Mouse (Mus musculus) midbrain, embryonic 13.5 days (tissue): Measurements from ENCODE around the gene Sf3a2. TPM values are rescaled to one million over a fixed set of nuclear protein-coding genes. Genes with fewer than 3 reads are reported as not detected.
"Not testable (repeated sequence)": the region's sequence is repeated elsewhere in the genome, so short reads cannot be mapped to it uniquely, and the experiment has no call there.

Experiments
- ATAC-seq: fragments of 200-750 bp; cut with Nextera tagmentation; 2 replicates; pipeline ENCODE4 v1.8.0; 2017; ENCODE audit warnings: mild to moderate bottlenecking, moderate TSS enrichment, moderate library complexity
- H3K27ac ChIP-seq: fragments of 300-500 bp; sonication (generic); 2 replicates; pipeline ENCODE4 v1.5.1; 2015; ENCODE audit warnings: inconsistent platforms, mild to moderate bottlenecking, moderate library complexity
- H3K27me3 ChIP-seq: fragments of 300-500 bp; sonication (generic); 2 replicates; pipeline ENCODE4 v1.6.1; 2015; ENCODE audit warnings: mild to moderate bottlenecking, inconsistent platforms
- H3K36me3 ChIP-seq: fragments of 300-500 bp; sonication (generic); 2 replicates; pipeline ENCODE4 v1.6.1; 2015; ENCODE audit warnings: mild to moderate bottlenecking, inconsistent platforms
- H3K4me1 ChIP-seq: fragments of 300-500 bp; sonication (generic); replicated peaks from 2 replicates; pipeline ENCODE4 v1.6.1; 2015; ENCODE audit warnings: inconsistent platforms
- H3K4me2 ChIP-seq: fragments of 300-500 bp; sonication (generic); replicated peaks from 2 replicates; pipeline ENCODE4 v1.6.1; 2015; ENCODE audit warnings: moderate library complexity, mild to moderate bottlenecking, inconsistent platforms
- H3K4me3 ChIP-seq: fragments of 300-500 bp; sonication (generic); replicated peaks from 2 replicates; pipeline ENCODE4 v1.5.1; 2015; ENCODE audit warnings: mild to moderate bottlenecking, inconsistent platforms
- H3K9ac ChIP-seq: fragments of 300-500 bp; sonication (generic); replicated peaks from 2 replicates; pipeline ENCODE4 v1.6.1; 2015; ENCODE audit warnings: mild to moderate bottlenecking, inconsistent platforms
- H3K9me3 ChIP-seq: fragments of 300-500 bp; sonication (generic); 2 replicates; pipeline ENCODE4 v1.6.1; 2016; ENCODE audit warnings: mild to moderate bottlenecking, inconsistent platforms
- WGBS: fragments of 180-500 bp; shearing (Covaris S2); methylation state at CpG from one replicate; pipeline ENCODE4 v1.1.7; 2015; 5-methylcytosine and 5-hydroxymethylcytosine counted together
- polyA plus RNA-seq: library from polyadenylated mRNA; unstranded; fragments of >200 nt; fragmentation: Nextera tagmentation; extraction: Ambion mirVana; gene quantifications from 2 replicates; pipeline ENCODE4 v1.2.1, GENCODE M21; 2015

Gene Sf3a2
- polyA plus RNA-seq, 1 experiment from 2014 or later: 64.1 TPM

DNA sequence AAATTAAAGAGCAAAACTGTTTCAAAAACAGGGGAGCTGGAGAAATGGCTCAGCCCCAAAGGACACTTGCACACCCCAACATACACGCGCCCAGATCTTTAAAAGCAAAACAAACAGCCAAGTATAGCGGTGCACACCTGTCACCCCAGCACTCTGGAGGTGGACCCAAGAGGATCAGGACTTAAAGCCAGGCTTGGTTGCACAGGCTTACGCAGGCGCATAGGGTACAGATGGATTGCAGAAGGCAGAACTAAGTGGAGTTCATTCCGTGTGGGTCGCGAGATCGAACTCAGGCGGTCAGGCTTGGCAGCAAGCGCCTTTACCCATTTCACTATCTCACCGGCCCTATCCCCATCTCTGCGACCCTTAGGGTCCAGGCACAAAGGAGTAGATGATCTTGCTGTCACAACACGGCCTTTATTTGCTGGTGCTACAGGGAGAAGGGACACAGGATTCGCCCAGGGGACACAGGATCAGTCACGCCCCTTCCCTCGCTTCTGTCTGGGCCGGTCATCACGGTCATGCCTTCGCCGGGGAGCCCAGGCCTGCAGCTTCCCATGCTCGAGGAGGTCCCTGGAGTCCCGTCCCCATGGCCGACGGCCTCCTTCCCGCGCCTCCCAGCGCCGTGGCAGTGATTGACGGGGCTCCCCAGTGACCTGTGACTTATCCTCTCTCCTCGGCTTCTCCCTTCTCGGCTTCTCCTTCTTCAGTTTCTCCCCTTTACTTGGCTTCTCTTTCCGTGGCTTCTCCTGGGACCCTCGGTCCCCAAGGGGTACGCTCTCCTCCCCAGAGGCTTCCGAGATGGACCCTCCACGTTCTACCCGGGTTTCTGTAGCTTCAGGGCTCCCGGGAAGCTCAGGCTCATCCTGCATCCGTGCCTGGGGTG, 10.3 kb downstream of the Sf3a2 start:
- WGBS: 13% methylated on average over 40 of the region's 40 CpGs
- no peaks in the 10 kb centered on the region for H3K9me3 ChIP-seq
- peak overlapping the region; percentile 48 for H3K9ac ChIP-seq
- H3K36me3 ChIP-seq: peaks cover 21% of the 10 kb centered on the region
- peaks cover 45% of the 10 kb centered on the region for H3K4me1 ChIP-seq
- H3K4me2 ChIP-seq: peak overlapping the region; percentile 84
- no peak overlapping the region for H3K27ac ChIP-seq
- H3K4me3 ChIP-seq: peak overlapping the region; percentile 19
- ATAC-seq: no peak
- H3K27me3 ChIP-seq: peaks cover 61% of the 10 kb centered on the region

DNA sequence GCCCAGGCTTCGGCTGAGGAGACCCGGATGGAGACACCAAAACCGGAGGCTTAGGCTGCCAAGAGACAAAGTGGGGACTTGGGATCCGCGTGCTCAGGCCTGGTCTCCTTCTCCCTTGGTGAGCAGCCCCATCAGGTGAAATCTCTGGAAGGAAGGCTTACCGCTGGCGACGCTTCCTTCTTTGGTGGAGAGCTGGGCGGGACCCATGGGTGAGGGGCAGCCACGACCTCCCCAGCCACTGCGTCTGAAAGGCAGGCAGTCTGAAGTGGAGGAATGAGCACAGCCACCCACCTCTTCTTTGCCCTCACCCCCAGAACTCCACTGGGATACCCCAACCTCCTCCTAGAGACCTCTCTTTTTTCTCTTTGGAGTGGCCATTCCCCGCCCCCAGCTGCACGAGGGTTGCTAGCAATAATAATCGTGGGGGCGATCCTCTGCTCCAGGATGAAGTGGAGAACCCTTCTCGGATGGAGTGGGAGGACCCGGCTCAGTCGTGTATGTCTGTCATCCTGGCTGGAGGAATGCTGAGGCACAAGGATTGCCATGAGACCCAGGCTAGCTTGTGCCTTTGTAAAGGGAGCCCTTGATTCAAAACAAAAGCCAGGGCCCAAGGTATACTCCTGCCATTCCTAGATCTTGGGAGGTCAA, 11.1 kb downstream of the Sf3a2 start:
- WGBS: 10% methylated on average over 18 of the region's 18 CpGs
- Histone ChIP-seq H3K4me1 (peaks cover 45% of the 10 kb centered on the region), H3K9me3 (no peaks in the 10 kb centered on the region), H3K27ac (no peak overlapping the region), H3K4me3 (peak overlapping the region; percentile 19), H3K4me2 (peak overlapping the region; percentile 38), H3K9ac (peak overlapping the region; percentile 48), H3K27me3 (peaks cover 61% of the 10 kb centered on the region), H3K36me3 (peaks cover 14% of the 10 kb centered on the region)
- ATAC-seq: no peak

DNA sequence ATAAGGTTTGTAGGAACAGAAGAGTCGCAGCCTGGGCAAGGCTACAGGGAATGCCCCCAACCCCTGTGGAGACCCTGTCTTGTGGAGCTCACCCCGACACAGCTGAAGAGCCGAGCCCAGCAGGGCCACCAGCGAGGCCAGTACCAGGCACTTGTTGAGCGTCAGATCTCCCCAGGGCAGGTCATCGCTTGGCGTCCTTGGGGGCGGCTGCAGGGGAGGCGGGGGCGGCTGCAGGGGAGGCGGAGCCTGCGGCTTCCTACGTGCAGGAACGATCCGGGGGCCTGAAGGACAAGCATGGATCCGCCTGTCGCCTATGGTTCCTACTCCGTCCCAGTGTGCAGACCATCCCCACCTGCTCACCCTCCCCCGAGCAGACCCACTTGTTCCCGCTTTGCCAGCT, 12.1 kb downstream of the Sf3a2 start:
- ATAC-seq: no peak
- Histone ChIP-seq H3K4me1 (peaks cover 45% of the 10 kb centered on the region), H3K4me2 (0 out of 2 replicates have a peak overlapping the region, but pooled peaks have one; percentile 12), H3K27me3 (peaks cover 52% of the 10 kb centered on the region), H3K4me3 (no peak overlapping the region), H3K9me3 (no peaks in the 10 kb centered on the region), H3K27ac (no peak overlapping the region), H3K9ac (peak overlapping the region; percentile 28; the same call in 1 of the 2 replicates), H3K36me3 (peaks cover 4% of the 10 kb centered on the region)
- WGBS: 7% methylated on average over 20 of the region's 20 CpGs

DNA sequence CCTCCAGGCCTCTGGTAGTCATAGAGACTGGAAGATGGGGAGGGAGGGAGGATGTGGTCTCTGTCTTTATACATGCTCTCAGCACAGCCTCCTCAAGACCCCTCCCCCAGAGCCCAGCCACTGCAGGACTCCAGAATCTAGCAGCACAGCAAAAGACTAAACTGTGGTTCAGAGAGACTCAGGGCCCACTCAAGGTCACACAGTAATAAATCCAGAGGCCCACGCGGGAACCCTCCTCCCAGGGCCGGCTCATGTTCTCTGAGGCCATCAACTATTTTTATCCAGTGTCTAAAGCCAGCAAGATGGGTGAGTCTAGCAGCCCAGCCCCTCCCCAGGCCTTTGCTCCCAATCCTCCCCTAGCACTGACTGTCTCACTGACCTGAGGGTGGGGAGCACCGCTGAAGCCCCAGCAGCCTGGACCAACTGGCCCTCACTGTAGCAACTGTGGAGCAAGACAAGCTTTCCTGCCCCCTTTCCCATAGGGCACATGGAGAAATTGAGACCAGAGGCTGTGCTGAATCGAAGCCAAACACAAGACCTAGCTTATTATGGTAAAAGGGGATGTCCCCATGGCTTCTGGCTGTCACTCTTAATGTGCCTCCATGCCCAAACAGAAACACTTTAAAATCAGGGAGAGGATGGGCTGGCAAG, 14.5 kb downstream of the Sf3a2 start:
- H3K36me3 ChIP-seq: no peaks in the 10 kb centered on the region
- no peak overlapping the region for H3K4me3 ChIP-seq
- H3K4me1 ChIP-seq: peaks cover 25% of the 10 kb centered on the region
- H3K4me2 ChIP-seq: no peak overlapping the region
- H3K9me3 ChIP-seq: no peaks in the 10 kb centered on the region
- H3K27me3 ChIP-seq: peaks cover 38% of the 10 kb centered on the region
- 72% methylated on average over 5 of the region's 5 CpGs for WGBS
- no peak overlapping the region for H3K27ac ChIP-seq
- ATAC-seq: no peak
- no peak overlapping the region for H3K9ac ChIP-seq

DNA sequence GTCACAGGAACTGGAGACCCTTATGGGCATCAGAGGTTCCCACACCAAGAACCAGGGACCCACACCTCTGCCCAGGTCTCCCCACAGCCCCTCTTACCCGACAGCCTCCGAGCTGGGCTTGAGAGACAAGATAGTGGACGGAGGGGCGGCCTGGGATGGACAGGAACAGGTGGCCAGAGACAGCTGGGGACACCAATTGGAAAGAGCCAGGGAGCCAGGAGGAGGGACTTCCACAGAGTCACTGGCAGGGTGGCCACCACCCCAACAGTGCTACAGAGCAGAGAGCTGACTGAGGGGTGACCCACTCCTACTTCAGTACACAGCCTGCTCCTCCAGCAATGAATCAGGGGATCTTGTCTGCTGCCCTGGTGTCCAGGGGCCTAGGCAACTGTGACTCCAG, 15.4 kb downstream of the Sf3a2 start, which contains the start of gene Jsrp1:
Gene Jsrp1 (minus strand): TSS at position 133 of the 400 bp plus-strand sequence.
- Histone ChIP-seq H3K9me3 (no peaks in the 10 kb centered on the region), H3K4me2 (no peak within 1 kb of the TSS), H3K27ac (no peak within 1 kb of the TSS), H3K4me3 (no peak within 1 kb of the TSS), H3K9ac (no peak within 1 kb of the TSS), H3K4me1 (peaks cover 17% of the 10 kb centered on the region), H3K27me3 (peaks cover 34% of the 10 kb centered on the region), H3K36me3 (no peaks in the 10 kb centered on the region)
- WGBS: 78% methylated on average over 4 of the region's 4 CpGs
- no peak for ATAC-seq

DNA sequence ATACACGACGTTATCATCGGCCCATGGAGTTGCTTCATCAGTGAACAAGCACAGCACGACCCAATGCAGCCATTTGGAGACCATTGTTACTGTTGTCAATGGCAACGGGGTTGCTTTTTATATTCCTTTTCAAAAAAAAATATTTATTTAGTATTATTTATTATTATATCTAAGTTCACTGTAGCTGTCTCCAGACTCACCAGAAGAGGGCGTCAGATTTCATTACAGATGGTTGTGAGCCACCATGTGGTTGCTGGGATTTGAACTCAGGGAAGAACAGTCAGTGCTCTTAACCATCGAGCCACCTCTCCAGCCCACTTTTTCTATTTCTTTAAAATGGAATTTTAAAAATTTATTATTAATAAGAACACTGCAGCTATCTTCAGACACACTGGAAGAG, 16.8 kb downstream of the Sf3a2 start:
- H3K36me3 ChIP-seq: no peaks in the 10 kb centered on the region
- no peak for ATAC-seq

DNA sequence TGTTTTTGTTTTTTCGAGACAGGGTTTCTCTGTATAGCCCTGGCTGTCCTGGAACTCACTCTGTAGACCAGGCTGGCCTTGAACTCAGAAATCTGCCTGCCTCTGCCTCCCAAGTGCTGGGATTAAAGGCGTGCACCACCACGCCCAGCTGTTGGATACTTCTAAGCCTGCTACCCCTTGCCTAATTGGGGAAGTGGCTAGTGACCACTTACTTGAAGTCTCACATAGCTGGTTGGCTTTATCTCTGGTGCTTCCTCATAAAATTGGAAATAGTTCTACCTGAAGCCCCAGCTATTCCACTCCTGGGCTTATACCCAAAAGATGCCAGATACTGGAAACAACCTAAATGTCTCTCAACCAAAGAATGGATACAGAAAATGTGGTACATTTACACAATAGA, 18.3 kb downstream of the Sf3a2 start:
- not testable (repeated sequence) for ATAC-seq, H3K27ac ChIP-seq, H3K27me3 ChIP-seq, H3K4me2 ChIP-seq, H3K9ac ChIP-seq, H3K9me3 ChIP-seq, H3K4me1 ChIP-seq, H3K36me3 ChIP-seq, H3K4me3 ChIP-seq
- 87% methylated on average over 3 of the region's 3 CpGs for WGBS

More for the DNA sequence above, 16.8 kb downstream of the Sf3a2 start:
- Histone ChIP-seq H3K9ac (no peak overlapping the region), H3K4me3 (no peak overlapping the region), H3K27ac (no peak overlapping the region), H3K4me1 (peaks cover 7% of the 10 kb centered on the region), H3K4me2 (no peak overlapping the region), H3K9me3 (no peaks in the 10 kb centered on the region), H3K27me3 (peaks cover 20% of the 10 kb centered on the region)
- 72% methylated on average over 7 of the region's 7 CpGs for WGBS

DNA sequence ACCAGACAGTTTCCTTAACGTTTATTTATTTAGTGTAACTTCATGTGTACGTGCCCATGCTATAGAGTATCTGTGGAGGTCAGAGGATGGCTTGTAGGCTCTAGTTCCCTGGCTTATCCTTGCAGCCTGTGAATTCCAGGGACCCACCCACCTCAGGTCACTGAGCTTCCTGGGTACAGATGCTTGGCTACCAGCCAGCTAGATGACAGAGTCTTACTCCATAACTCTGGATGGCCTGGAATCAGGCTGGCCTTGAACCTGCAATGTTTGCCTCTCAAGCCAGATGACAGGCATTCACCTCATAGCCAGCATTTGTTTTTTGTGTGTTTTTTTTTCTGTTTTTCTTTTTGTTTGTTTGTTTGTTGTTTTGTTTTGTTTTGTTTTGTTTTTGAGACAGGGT, 19.2 kb downstream of the Sf3a2 start:
- Histone ChIP-seq H3K4me1 (no peaks in the 10 kb centered on the region), H3K27me3 (peaks cover 5% of the 10 kb centered on the region; the same call in 1 of the 2 replicates), H3K27ac (no peak overlapping the region), H3K4me3 (no peak overlapping the region), H3K36me3 (no peaks in the 10 kb centered on the region), H3K9ac (no peak overlapping the region), H3K9me3 (no peaks in the 10 kb centered on the region), H3K4me2 (no peak overlapping the region)
- ATAC-seq: no peak
- 78% methylated on average over 2 of the region's 2 CpGs for WGBS

DNA sequence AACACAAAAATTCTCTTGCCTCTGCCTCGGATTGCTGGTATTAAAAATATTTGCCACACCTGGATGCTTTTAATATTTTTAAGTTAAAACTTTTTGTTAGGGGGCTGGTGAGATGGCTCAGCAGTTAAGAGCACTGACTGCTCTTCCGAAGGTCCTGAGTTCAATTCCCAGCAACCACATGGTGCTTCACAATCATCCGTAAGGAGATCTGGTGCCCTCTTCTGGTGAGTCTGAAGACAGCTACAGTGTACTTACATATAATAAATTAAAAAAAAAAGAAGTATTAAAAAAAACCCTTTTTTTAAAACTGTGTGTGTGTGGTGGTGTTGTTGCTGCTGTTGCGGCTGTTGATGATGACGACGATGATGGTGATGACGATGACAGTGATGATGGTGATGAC, 20.0 kb downstream of the Sf3a2 start:
- not testable (repeated sequence) for H3K36me3 ChIP-seq, H3K4me3 ChIP-seq, H3K4me2 ChIP-seq, H3K27ac ChIP-seq, ATAC-seq, H3K4me1 ChIP-seq, H3K9ac ChIP-seq, H3K27me3 ChIP-seq, H3K9me3 ChIP-seq
- 81% methylated on average over 7 of the region's 7 CpGs for WGBS

DNA sequence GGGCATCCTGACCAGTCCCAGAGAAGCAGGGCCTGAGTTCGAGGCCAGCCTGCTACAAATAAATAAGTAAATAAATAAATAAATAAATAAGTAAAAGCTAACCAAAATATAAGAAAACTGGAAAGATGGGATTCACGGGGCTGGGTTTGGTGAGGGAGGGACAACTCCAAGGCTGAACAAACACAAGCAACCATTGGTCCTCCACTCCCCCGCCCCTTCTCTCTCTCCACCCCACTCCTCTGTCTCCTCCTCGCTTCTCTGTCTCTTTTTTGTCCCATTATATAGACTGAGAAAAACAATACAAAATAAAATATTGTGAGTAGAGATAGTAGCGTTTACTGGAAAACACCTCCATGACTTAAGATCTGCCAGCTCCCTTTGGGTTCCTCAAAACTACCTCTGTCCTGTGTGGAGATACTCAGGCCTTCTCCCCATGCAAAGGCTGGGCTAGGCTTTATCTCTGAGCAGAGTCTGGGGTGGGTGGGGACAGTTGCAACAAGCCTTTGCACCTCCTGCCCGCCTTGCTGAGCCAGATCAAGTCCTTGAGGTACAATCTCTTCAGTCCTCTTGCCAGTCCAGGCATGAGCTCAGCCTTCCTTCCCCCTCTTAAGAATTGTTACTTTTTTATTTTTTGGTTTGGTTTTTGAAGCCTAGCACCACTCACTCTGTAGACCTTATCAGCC, 20.7 kb downstream of the Sf3a2 start:
- Histone ChIP-seq H3K4me1 (no peaks in the 10 kb centered on the region), H3K4me2 (no peak overlapping the region), H3K27me3 (no peaks in the 10 kb centered on the region), H3K27ac (no peak overlapping the region), H3K4me3 (no peak overlapping the region), H3K36me3 (no peaks in the 10 kb centered on the region), H3K9ac (no peak overlapping the region), H3K9me3 (no peaks in the 10 kb centered on the region)
- ATAC-seq: no peak
- WGBS: 56% methylated on average over 6 of the region's 6 CpGs

DNA sequence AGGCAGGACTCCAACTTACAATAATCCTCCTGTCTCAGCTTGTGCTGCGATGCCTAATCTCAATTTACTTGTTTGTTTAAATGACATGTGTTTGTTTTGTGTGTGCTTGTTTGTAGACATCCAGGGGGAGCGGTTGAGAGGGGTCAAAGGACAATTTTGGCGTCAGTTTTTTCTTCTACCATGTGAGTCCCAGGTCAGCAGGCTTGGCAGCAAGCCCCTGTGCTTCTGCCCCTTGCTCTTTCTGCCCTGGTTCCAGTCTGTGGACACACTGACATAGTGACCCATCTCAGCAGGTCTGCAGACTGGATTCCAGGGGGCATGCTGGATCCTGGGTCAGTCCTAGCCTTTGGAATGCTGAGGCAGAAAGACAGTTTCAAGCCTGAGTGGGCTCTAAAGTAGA, 21.4 kb downstream of the Sf3a2 start:
- no peaks in the 10 kb centered on the region for H3K9me3 ChIP-seq
- no peak for ATAC-seq
- no peaks in the 10 kb centered on the region for H3K36me3 ChIP-seq
- no peak overlapping the region for H3K9ac ChIP-seq
- no peaks in the 10 kb centered on the region for H3K27me3 ChIP-seq
- no peak overlapping the region for H3K27ac ChIP-seq
- H3K4me2 ChIP-seq: no peak overlapping the region
- H3K4me3 ChIP-seq: no peak overlapping the region
- no peaks in the 10 kb centered on the region for H3K4me1 ChIP-seq
- WGBS: 53% methylated on average over 3 of the region's 3 CpGs
